Mouse (Mus musculus): ENCODE measurements around the gene Sfi1. TPM values are rescaled to one million over a fixed set of nuclear protein-coding genes. Genes with fewer than 3 reads are reported as not detected.
"Not testable (repeated sequence)": the region's sequence is repeated elsewhere in the genome, so short reads cannot be mapped to it uniquely, and the experiment has no call there.

Sfi1 gene
- polyA plus RNA-seq, 1 experiment from 2014 or later = 14.3 TPM

DNA sequence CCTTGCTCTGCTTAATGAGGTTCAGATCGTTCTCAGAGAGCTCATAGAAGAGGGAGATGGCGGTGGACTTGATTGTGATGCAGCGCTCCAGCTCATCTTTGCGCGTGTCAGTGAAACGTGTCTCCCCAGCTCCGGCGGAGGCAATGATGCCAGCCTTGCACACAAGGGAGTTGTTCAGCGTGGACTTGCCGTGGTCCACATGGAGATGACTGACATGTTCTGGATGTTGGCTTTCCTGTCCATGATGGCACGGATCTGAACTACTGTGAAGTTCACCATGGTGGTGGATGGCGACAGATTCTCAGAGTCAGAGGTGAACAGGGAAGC lies 42.6 kb downstream of the Sfi1 start:
- DNase-seq (ENCODE audit: low spot score); H3K4me1 ChIP-seq; H3K27me3 ChIP-seq (ENCODE audit: low read depth, poor library complexity, severe bottlenecking); H3K4me3 ChIP-seq; H3K27ac ChIP-seq: not testable (repeated sequence)
- Histone ChIP-seq H3K9me3 (replicated peaks) (peaks cover 12% of the 10 kb centered on the region), H3K36me3 (peaks cover 13% of the 10 kb centered on the region)
- WGBS = 96% methylated on average over 12 of the region's 12 CpGs

DNA sequence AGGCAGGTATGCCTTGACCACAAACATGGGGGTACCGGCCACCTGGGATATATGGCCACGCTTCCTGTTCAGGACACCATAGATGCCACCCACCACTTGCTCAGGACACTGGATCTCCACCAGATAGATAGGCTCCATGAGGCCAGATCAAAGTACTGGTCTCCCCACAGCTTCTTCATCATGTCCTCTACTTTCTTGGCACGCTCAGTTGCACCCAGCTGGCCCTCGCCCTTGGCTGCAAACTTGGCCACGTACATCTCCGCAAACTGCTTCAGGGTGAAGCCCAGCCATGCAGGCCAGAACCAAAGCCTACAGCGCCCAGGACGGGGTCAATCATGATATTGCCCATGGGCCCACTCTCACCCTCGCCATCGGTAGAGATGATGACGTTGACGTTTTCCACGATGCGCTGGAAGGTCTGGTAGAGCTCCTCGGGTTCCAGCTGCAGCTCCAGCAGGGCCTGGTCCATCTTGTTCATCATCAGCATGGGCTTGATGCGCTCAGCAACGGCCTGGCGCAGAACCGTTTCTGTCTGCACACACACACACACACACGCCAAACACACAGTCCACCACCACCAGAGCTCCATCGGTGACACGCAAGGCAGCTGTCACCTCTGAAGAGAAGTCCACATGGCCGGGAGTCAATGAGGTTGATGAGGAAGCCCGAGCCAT lies 43.1 kb downstream of the Sfi1 start:
- not testable (repeated sequence) for H3K27me3 ChIP-seq (ENCODE audit: low read depth, poor library complexity, severe bottlenecking); H3K4me1 ChIP-seq; H3K27ac ChIP-seq; DNase-seq (ENCODE audit: low spot score); H3K4me3 ChIP-seq
- WGBS = 97% methylated on average over 24 of the region's 24 CpGs
- Histone ChIP-seq H3K9me3 (replicated peaks) (peaks cover 13% of the 10 kb centered on the region), H3K36me3 (peaks cover 13% of the 10 kb centered on the region)

GRCm38 (mm10) chr11:3149471-3149870 lies 43.8 kb downstream of the Sfi1 start:
- DNase-seq (ENCODE audit: low spot score); H3K27me3 ChIP-seq (ENCODE audit: low read depth, poor library complexity, severe bottlenecking); H3K27ac ChIP-seq; H3K4me3 ChIP-seq; H3K4me1 ChIP-seq: not testable (repeated sequence)
- peaks cover 13% of the 10 kb centered on the region for H3K9me3 ChIP-seq (replicated peaks)
- H3K36me3 ChIP-seq = peaks cover 13% of the 10 kb centered on the region
- 93% methylated on average over 4 of the region's 4 CpGs for WGBS

DNA sequence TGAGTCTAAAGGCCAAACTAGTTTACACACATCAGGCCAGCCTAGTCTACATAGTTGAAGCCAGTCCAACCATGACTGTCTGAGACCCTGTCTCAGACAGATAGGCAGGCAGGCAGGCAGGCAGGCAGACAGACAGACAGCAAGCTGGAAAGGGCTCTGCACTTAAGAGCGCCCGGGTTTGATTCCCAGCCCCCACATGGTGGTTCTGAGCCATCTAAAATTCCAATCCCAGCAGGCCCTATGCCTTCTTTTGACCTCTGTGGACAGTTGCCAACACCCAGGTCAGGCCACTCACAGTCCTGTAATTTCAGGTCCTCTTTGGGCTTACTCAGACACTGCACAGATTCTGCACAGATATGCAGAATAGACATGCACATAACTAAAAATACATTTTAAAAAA lies 46.5 kb downstream of the Sfi1 start:
- H3K27ac ChIP-seq; H3K4me1 ChIP-seq; DNase-seq (ENCODE audit: low spot score); H3K4me3 ChIP-seq; H3K27me3 ChIP-seq (ENCODE audit: low read depth, poor library complexity, severe bottlenecking): not testable (repeated sequence)
- peaks cover 10% of the 10 kb centered on the region for H3K9me3 ChIP-seq (replicated peaks)
- WGBS = 96% methylated on average over 2 of the region's 2 CpGs
- H3K36me3 ChIP-seq = peaks cover 10% of the 10 kb centered on the region

DNA sequence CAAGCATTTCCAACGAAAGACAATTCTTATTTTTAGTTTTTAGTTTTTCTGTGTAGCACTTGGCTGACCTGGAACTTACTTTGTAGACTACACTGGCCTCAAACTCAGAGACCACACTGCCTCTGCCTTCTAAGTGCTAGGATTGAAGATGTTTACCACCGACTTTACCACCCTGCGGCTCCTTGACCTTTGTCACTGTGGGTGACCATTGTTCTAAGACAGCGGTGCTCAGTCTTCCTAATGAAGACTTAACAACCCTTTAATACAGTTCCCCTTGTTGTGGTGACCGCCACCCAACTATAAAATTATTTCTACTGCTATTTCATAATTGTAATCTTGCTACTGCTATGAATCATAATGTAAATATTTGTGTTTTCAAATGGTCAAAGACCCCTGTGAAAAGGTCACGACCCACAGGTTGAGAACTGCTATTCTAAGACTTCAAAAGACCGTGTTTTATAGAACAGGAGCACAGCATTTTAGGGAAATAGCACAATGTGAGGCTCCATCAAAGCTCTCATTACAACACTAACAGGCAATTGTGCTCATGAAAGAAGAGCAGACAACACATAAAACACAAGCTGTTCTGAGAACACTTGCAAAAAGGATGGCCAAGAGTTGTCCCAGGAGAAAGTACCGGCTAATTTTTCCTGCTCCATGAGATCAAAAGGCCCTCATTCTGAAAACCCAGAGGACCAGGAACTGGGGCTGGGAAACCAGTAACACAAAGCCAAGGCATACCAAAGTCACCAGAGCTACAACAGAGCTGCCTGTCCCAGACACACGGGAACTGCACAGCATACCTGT lies 47.7 kb downstream of the Sfi1 start:
- DNase-seq (ENCODE audit: low spot score); H3K4me3 ChIP-seq; H3K27ac ChIP-seq; H3K4me1 ChIP-seq; H3K9me3 ChIP-seq (replicated peaks); H3K27me3 ChIP-seq (ENCODE audit: low read depth, poor library complexity, severe bottlenecking); H3K36me3 ChIP-seq: not testable (repeated sequence)
- WGBS = 83% methylated on average over 9 of the region's 9 CpGs

DNA sequence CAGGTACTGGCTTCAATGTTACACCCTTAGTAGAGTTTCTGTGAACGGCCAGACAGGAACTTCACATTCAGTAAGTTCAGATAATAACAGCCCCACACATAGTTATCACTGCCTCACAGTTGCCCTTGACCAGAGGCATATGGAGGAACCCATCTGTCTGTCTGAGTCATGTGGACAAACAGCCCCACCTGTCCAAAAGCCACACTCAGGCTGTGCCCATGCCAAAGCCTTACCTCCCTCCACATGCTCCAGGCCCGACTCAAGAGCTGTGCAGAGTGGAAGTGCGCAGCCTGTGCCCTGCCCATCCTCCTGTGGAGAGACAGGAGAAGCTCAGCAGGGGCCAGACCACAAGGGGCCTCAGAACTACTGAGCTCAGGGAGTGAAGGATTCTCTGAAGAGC lies 49.3 kb downstream of the Sfi1 start:
- H3K36me3 ChIP-seq; H3K27ac ChIP-seq; H3K9me3 ChIP-seq (replicated peaks); H3K27me3 ChIP-seq (ENCODE audit: low read depth, poor library complexity, severe bottlenecking); DNase-seq (ENCODE audit: low spot score); H3K4me3 ChIP-seq; H3K4me1 ChIP-seq: not testable (repeated sequence)
- WGBS = 84% methylated on average over 3 of the region's 3 CpGs

DNA sequence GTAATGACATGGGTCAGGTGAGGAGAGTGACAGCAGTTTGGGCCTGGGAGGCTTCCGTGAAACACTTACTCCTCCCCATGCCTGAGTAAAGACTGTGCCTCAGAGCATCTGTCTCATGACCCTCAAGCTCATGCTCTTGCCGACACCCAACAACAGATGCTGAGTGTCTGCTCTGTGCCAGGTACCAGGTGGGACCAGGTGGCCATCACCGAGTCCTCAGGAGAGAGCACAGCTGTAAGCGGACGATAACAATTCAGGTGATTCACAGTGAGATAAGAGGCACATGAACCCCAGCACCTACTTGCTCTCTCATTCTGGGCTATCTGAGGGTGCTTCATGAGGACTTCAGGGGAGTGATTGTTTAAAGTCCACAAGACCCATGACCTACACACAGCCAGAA lies 50.9 kb downstream of the Sfi1 start:
- not testable (repeated sequence) for H3K4me3 ChIP-seq; H3K4me1 ChIP-seq; H3K27ac ChIP-seq; H3K27me3 ChIP-seq (ENCODE audit: low read depth, poor library complexity, severe bottlenecking); H3K36me3 ChIP-seq; DNase-seq (ENCODE audit: low spot score)
- 91% methylated on average over 4 of the region's 5 CpGs for WGBS
- H3K9me3 ChIP-seq (replicated peaks) = peaks cover 14% of the 10 kb centered on the region

- H3K4me1 ChIP-seq; H3K27me3 ChIP-seq (ENCODE audit: low read depth, poor library complexity, severe bottlenecking); H3K36me3 ChIP-seq; DNase-seq (ENCODE audit: low spot score); H3K27ac ChIP-seq; H3K4me3 ChIP-seq: not testable (repeated sequence)
- peaks cover 16% of the 10 kb centered on the region for H3K9me3 ChIP-seq (replicated peaks)
Measured at GRCm38 (mm10) chr11:3140967-3141535, 52.2 kb downstream of the Sfi1 start.

GRCm38 (mm10) chr11:3138323-3138722 lies 54.9 kb downstream of the Sfi1 start:
- H3K4me1 ChIP-seq; H3K4me3 ChIP-seq; DNase-seq (ENCODE audit: low spot score); H3K36me3 ChIP-seq; H3K27me3 ChIP-seq (ENCODE audit: low read depth, poor library complexity, severe bottlenecking); H3K27ac ChIP-seq: not testable (repeated sequence)
- 88% methylated on average over 2 of the region's 2 CpGs for WGBS
- peaks cover 16% of the 10 kb centered on the region for H3K9me3 ChIP-seq (replicated peaks)

GRCm38 (mm10) chr11:3137279-3137678 lies 56.0 kb downstream of the Sfi1 start:
- H3K4me1 ChIP-seq; H3K27ac ChIP-seq; H3K27me3 ChIP-seq (ENCODE audit: low read depth, poor library complexity, severe bottlenecking); H3K4me3 ChIP-seq; H3K36me3 ChIP-seq: not testable (repeated sequence)
- peaks cover 16% of the 10 kb centered on the region for H3K9me3 ChIP-seq (replicated peaks)
- DNase-seq (ENCODE audit: low spot score) = peak; percentile 51
- 95% methylated on average over 4 of the region's 4 CpGs for WGBS

- Histone ChIP-seq H3K36me3 (peaks cover 12% of the 10 kb centered on the region; the same call in 1 of the 2 replicates), H3K9me3 (replicated peaks) (peaks cover 16% of the 10 kb centered on the region)
- H3K27ac ChIP-seq; H3K27me3 ChIP-seq (ENCODE audit: low read depth, poor library complexity, severe bottlenecking); DNase-seq (ENCODE audit: low spot score); H3K4me1 ChIP-seq; H3K4me3 ChIP-seq: not testable (repeated sequence)
- WGBS = 94% methylated on average over 3 of the region's 3 CpGs
Measured at GRCm38 (mm10) chr11:3135956-3136355, 57.3 kb downstream of the Sfi1 start.

GRCm38 (mm10) chr11:3135391-3135790 lies 57.9 kb downstream of the Sfi1 start:
- H3K27ac ChIP-seq; H3K27me3 ChIP-seq (ENCODE audit: low read depth, poor library complexity, severe bottlenecking); H3K4me1 ChIP-seq; H3K4me3 ChIP-seq; DNase-seq (ENCODE audit: low spot score): not testable (repeated sequence)
- Histone ChIP-seq H3K9me3 (replicated peaks) (peaks cover 16% of the 10 kb centered on the region), H3K36me3 (peaks cover 12% of the 10 kb centered on the region; the same call in 1 of the 2 replicates)
- WGBS = 89% methylated on average over 5 of the region's 7 CpGs

- peaks cover 15% of the 10 kb centered on the region for H3K9me3 ChIP-seq (replicated peaks)
- H3K36me3 ChIP-seq = peaks cover 12% of the 10 kb centered on the region; the same call in 1 of the 2 replicates
- not testable (repeated sequence) for DNase-seq (ENCODE audit: low spot score); H3K27ac ChIP-seq; H3K4me1 ChIP-seq; H3K27me3 ChIP-seq (ENCODE audit: low read depth, poor library complexity, severe bottlenecking); H3K4me3 ChIP-seq
- 100% methylated on average over 1 of the region's 4 CpGs for WGBS
Measured at GRCm38 (mm10) chr11:3133360-3133759, 59.9 kb downstream of the Sfi1 start.

Measured in limb, embryonic 10.5 days (tissue).